15 mouse cellular contexts compared by ENCODE assay signal in the genomic region with DNA sequence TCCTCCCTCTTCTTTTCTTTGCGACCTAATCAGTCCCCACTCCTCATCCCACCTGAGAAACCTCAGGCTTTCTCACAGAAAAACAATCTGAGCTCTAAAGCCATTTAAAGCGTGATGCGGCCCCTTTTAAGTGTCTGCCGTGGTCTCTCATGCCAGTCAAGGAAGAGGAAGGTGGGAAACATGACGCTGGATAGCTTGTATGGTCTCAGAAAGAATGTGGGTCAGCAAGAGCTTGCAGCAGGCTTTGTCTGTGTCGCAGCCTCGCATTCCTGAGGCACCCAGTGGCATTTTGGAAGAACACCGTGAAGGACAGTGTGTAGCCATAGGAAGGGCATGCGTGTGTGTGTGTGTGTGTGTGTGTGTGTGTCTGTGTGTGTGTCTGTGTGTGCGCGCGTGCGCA.
DNase-seq lines count a peak whose midpoint lies in the region; ATAC-seq and TF ChIP-seq lines count a peak whose summit lies in the region.
"Had no signal": no experiment of that assay in that cellular context is flagged by ENCODE, and none has a peak within 500 bp of the region (broad histone marks: within the 10 kb centered on the region; RNA-seq: fewer than 3 reads in every experiment).

No protein-coding gene starts in this region.

- no peak for DNase-seq in gastrocnemius, adult 2 months
- no peak for DNase-seq in gastrocnemius, adult 18-20 months (ENCODE audit: low spot score)
- peak; percentile 46 for DNase-seq in lung, postnatal 0 days (ENCODE audit: low spot score)
- DNase-seq in lung, postnatal 14 days: no peak
- no peak for DNase-seq in left cerebral cortex, postnatal 36 days (ENCODE audit: low spot score in 2 of 2)
- DNase-seq in cerebellum, adult 18-20 months: no peak
- DNase-seq: cerebellum, adult 9-11 months; kidney, adult 2 months; spleen, adult 18-20 months; thymus, adult 2 months had no signal

- H3K27me3 ChIP-seq in lung, postnatal 0 days (replicated peaks; ENCODE audit: insufficient read depth, low read length): no peaks in the 10 kb centered on the region
- no peaks in the 10 kb centered on the region for H3K27me3 ChIP-seq in limb, embryonic 13.5 days
- H3K27me3 ChIP-seq: hindbrain, embryonic 15.5 days; liver, embryonic 15.5 days had no signal

- no peak for TF ChIP-seq CTCF in gastrocnemius, adult 2 months (IDR thresholded peaks at IDR 0.05)
- TF ChIP-seq CTCF in lung, postnatal 0 days (IDR thresholded peaks at IDR 0.05): no peak

- H3K4me3 ChIP-seq in gastrocnemius, adult 2 months: no peak overlapping the region
- no peak overlapping the region for H3K4me3 ChIP-seq in lung, postnatal 0 days (ENCODE audit: low read depth, low read length)
- H3K4me3 ChIP-seq in limb, embryonic 13.5 days: no peak overlapping the region
- H3K4me3 ChIP-seq: hindbrain, embryonic 15.5 days; layer of hippocampus, adult 2 months; liver, embryonic 15.5 days had no signal

- WGBS in lung, postnatal 0 days: 53% methylated on average over 13 of the region's 13 CpGs
- WGBS in limb, embryonic 13.5 days: 63% methylated on average over 13 of the region's 13 CpGs

- peak overlapping the region; percentile 77 for H3K27ac ChIP-seq in gastrocnemius, adult 2 months
- H3K27ac ChIP-seq in lung, postnatal 0 days (ENCODE audit: low read length): peak overlapping the region; percentile 86
- peak overlapping the region; percentile 67; the same call in 1 of the 2 replicates for H3K27ac ChIP-seq in limb, embryonic 13.5 days
- H3K27ac ChIP-seq: hindbrain, embryonic 15.5 days; layer of hippocampus, adult 2 months; liver, embryonic 15.5 days had no signal

- peak; percentile 26 for ATAC-seq in lung, postnatal 0 days
- ATAC-seq in limb, embryonic 13.5 days (ENCODE audit: low FRiP score, low read depth): no peak

- intact Hi-C loops in gastrocnemius, adult 2 months (cut with DNase I): no loop called here
- intact Hi-C loops in left cerebral cortex, postnatal 36 days (cut with DNase I): no loop called here

- no peaks in the 10 kb centered on the region for H3K9me3 ChIP-seq in lung, postnatal 0 days (ENCODE audit: low read length)
- H3K9me3 ChIP-seq in limb, embryonic 13.5 days: peaks cover 4% of the 10 kb centered on the region
- H3K9me3 ChIP-seq: G1E; hindbrain, embryonic 15.5 days; liver, embryonic 15.5 days had no signal

- H3K4me2 ChIP-seq in lung, postnatal 0 days (replicated peaks; ENCODE audit: low read depth, low read length): no peak overlapping the region
- no peak overlapping the region for H3K4me2 ChIP-seq in limb, embryonic 13.5 days (replicated peaks)
- H3K4me2 ChIP-seq: hindbrain, embryonic 15.5 days; liver, embryonic 15.5 days had no signal

- H3K9ac ChIP-seq in lung, postnatal 0 days (replicated peaks; ENCODE audit: low read depth): no peak overlapping the region
- no peak overlapping the region for H3K9ac ChIP-seq in limb, embryonic 13.5 days
- H3K9ac ChIP-seq: hindbrain, embryonic 15.5 days; liver, embryonic 15.5 days had no signal

- H3K4me1 ChIP-seq in lung, postnatal 0 days (ENCODE audit: insufficient read depth, low read depth, low read length): peaks cover 10% of the 10 kb centered on the region; the same call in 1 of the 2 replicates
- peaks cover 41% of the 10 kb centered on the region for H3K4me1 ChIP-seq in limb, embryonic 13.5 days
- H3K4me1 ChIP-seq: hindbrain, embryonic 15.5 days; liver, embryonic 15.5 days had no signal

- H3K36me3 ChIP-seq in lung, postnatal 0 days (ENCODE audit: insufficient read depth, low read length): no peaks in the 10 kb centered on the region
- H3K36me3 ChIP-seq in limb, embryonic 13.5 days: no peaks in the 10 kb centered on the region; the same call in 1 of the 2 replicates
- H3K36me3 ChIP-seq: hindbrain, embryonic 15.5 days had no signal

- no peak for TF ChIP-seq EP300 in lung, postnatal 0 days (IDR thresholded peaks at IDR 0.05)
